Mouse (Mus musculus): ENCODE results near the gene Ergic1. TPM values are rescaled to one million over a fixed set of nuclear protein-coding genes. Genes with fewer than 3 reads are reported as not detected.

Ergic1 gene
- polyA plus RNA-seq, 1 experiment from 2014 or later: 134 TPM

- no peak overlapping the region for H3K27ac ChIP-seq (ENCODE audit: low read depth, low read length)
These were observed 22.3 kb downstream of the Ergic1 start for GRCm38 (mm10) chr17:26583606-26584005.

GRCm38 (mm10) chr17:26584063-26584462 is 22.8 kb downstream of the Ergic1 start:
- H3K36me3 ChIP-seq (ENCODE audit: control insufficient read depth, insufficient read depth, low read length): peaks cover 7% of the 10 kb centered on the region; the same call in 1 of the 2 replicates
- DNase-seq (ENCODE audit: low spot score) (no peak), ATAC-seq (no peak)
- no peak overlapping the region for H3K9ac ChIP-seq (ENCODE audit: low read length)
- H3K4me3 ChIP-seq (ENCODE audit: low read depth, low read length): no peak overlapping the region
- 94% methylated on average over 4 of the region's 4 CpGs for WGBS
- H3K4me1 ChIP-seq (ENCODE audit: control insufficient read depth, insufficient read depth, low read length): no peaks in the 10 kb centered on the region
- no peaks in the 10 kb centered on the region for H3K27me3 ChIP-seq (replicated peaks; ENCODE audit: control insufficient read depth, insufficient read depth, low read length)
- H3K9me3 ChIP-seq (replicated peaks; ENCODE audit: control insufficient read depth, low read length): no peaks in the 10 kb centered on the region
- H3K4me2 ChIP-seq (ENCODE audit: low read length): no peak overlapping the region
- no peak overlapping the region for H3K27ac ChIP-seq (ENCODE audit: low read depth, low read length)

More at GRCm38 (mm10) chr17:26583606-26584005, 22.3 kb downstream of the Ergic1 start:
- Histone ChIP-seq H3K4me3 (ENCODE audit: low read depth, low read length) (no peak overlapping the region), H3K4me1 (ENCODE audit: control insufficient read depth, insufficient read depth, low read length) (no peaks in the 10 kb centered on the region), H3K9ac (ENCODE audit: low read length) (no peak overlapping the region), H3K27me3 (replicated peaks; ENCODE audit: control insufficient read depth, insufficient read depth, low read length) (no peaks in the 10 kb centered on the region), H3K4me2 (ENCODE audit: low read length) (no peak overlapping the region), H3K36me3 (ENCODE audit: control insufficient read depth, insufficient read depth, low read length) (peaks cover 9% of the 10 kb centered on the region; the same call in 1 of the 2 replicates), H3K9me3 (replicated peaks; ENCODE audit: control insufficient read depth, low read length) (no peaks in the 10 kb centered on the region)
- WGBS: 91% methylated on average over 6 of the region's 6 CpGs
- DNase-seq (ENCODE audit: low spot score) (no peak), ATAC-seq (no peak)

GRCm38 (mm10) chr17:26584558-26585136 is 23.4 kb downstream of the Ergic1 start:
- Histone ChIP-seq H3K4me1 (ENCODE audit: control insufficient read depth, insufficient read depth, low read length) (no peaks in the 10 kb centered on the region), H3K36me3 (ENCODE audit: control insufficient read depth, insufficient read depth, low read length) (peaks cover 7% of the 10 kb centered on the region; the same call in 1 of the 2 replicates), H3K27ac (ENCODE audit: low read depth, low read length) (no peak overlapping the region; the same call in 1 of the 2 replicates), H3K9ac (ENCODE audit: low read length) (no peak overlapping the region), H3K4me3 (ENCODE audit: low read depth, low read length) (no peak overlapping the region), H3K9me3 (replicated peaks; ENCODE audit: control insufficient read depth, low read length) (no peaks in the 10 kb centered on the region), H3K27me3 (replicated peaks; ENCODE audit: control insufficient read depth, insufficient read depth, low read length) (no peaks in the 10 kb centered on the region), H3K4me2 (ENCODE audit: low read length) (no peak overlapping the region)
- 74% methylated on average over 15 of the region's 15 CpGs for WGBS
- peak; percentile 42; the same call in 1 of the 2 replicates for ATAC-seq
- DNase-seq (ENCODE audit: low spot score): peak; percentile 31

GRCm38 (mm10) chr17:26587961-26588487 is 26.7 kb downstream of the Ergic1 start:
- WGBS: 91% methylated on average over 12 of the region's 12 CpGs
- no peak overlapping the region for H3K9ac ChIP-seq (ENCODE audit: low read length)
- H3K27me3 ChIP-seq (replicated peaks; ENCODE audit: control insufficient read depth, insufficient read depth, low read length): no peaks in the 10 kb centered on the region
- no peak overlapping the region for H3K4me2 ChIP-seq (ENCODE audit: low read length)
- no peaks in the 10 kb centered on the region for H3K4me1 ChIP-seq (ENCODE audit: control insufficient read depth, insufficient read depth, low read length)
- no peaks in the 10 kb centered on the region for H3K9me3 ChIP-seq (replicated peaks; ENCODE audit: control insufficient read depth, low read length)
- H3K36me3 ChIP-seq (ENCODE audit: control insufficient read depth, insufficient read depth, low read length): peaks cover 8% of the 10 kb centered on the region; the same call in 1 of the 2 replicates
- DNase-seq (ENCODE audit: low spot score) (no peak), ATAC-seq (no peak)
- H3K27ac ChIP-seq (ENCODE audit: low read depth, low read length): no peak overlapping the region
- H3K4me3 ChIP-seq (ENCODE audit: low read depth, low read length): no peak overlapping the region

- 92% methylated on average over 4 of the region's 4 CpGs for WGBS
- peaks cover 9% of the 10 kb centered on the region; the same call in 1 of the 2 replicates for H3K4me1 ChIP-seq (ENCODE audit: control insufficient read depth, insufficient read depth, low read length)
These were observed 31.2 kb downstream of the Ergic1 start for GRCm38 (mm10) chr17:26592510-26592909.

GRCm38 (mm10) chr17:26593199-26593598 is 31.9 kb downstream of the Ergic1 start:
- Histone ChIP-seq H3K36me3 (ENCODE audit: control insufficient read depth, insufficient read depth, low read length) (0 out of 2 replicates have a peak, but pooled peaks cover 6% of the 10 kb centered on the region), H3K9me3 (replicated peaks; ENCODE audit: control insufficient read depth, low read length) (no peaks in the 10 kb centered on the region), H3K4me3 (ENCODE audit: low read depth, low read length) (no peak overlapping the region), H3K4me1 (ENCODE audit: control insufficient read depth, insufficient read depth, low read length) (peaks cover 9% of the 10 kb centered on the region; the same call in 1 of the 2 replicates), H3K9ac (ENCODE audit: low read length) (no peak overlapping the region), H3K27me3 (replicated peaks; ENCODE audit: control insufficient read depth, insufficient read depth, low read length) (no peaks in the 10 kb centered on the region), H3K27ac (ENCODE audit: low read depth, low read length) (no peak overlapping the region), H3K4me2 (ENCODE audit: low read length) (no peak overlapping the region)
- DNase-seq (ENCODE audit: low spot score): no peak
- ATAC-seq: no peak
- 96% methylated on average over 5 of the region's 5 CpGs for WGBS

More at GRCm38 (mm10) chr17:26592510-26592909, 31.2 kb downstream of the Ergic1 start:
- H3K9ac ChIP-seq (ENCODE audit: low read length): no peak overlapping the region
- no peak for DNase-seq (ENCODE audit: low spot score)
- H3K4me3 ChIP-seq (ENCODE audit: low read depth, low read length): no peak overlapping the region
- H3K4me2 ChIP-seq (ENCODE audit: low read length): no peak overlapping the region
- no peaks in the 10 kb centered on the region for H3K9me3 ChIP-seq (replicated peaks; ENCODE audit: control insufficient read depth, low read length)
- H3K27ac ChIP-seq (ENCODE audit: low read depth, low read length): no peak overlapping the region
- ATAC-seq: no peak
- peaks cover 6% of the 10 kb centered on the region; the same call in 1 of the 2 replicates for H3K36me3 ChIP-seq (ENCODE audit: control insufficient read depth, insufficient read depth, low read length)
- H3K27me3 ChIP-seq (replicated peaks; ENCODE audit: control insufficient read depth, insufficient read depth, low read length): no peaks in the 10 kb centered on the region

- Histone ChIP-seq H3K9ac (ENCODE audit: low read length) (no peak overlapping the region), H3K27ac (ENCODE audit: low read depth, low read length) (no peak overlapping the region), H3K9me3 (replicated peaks; ENCODE audit: control insufficient read depth, low read length) (no peaks in the 10 kb centered on the region), H3K36me3 (ENCODE audit: control insufficient read depth, insufficient read depth, low read length) (0 out of 2 replicates have a peak, but pooled peaks cover 6% of the 10 kb centered on the region), H3K4me1 (ENCODE audit: control insufficient read depth, insufficient read depth, low read length) (peaks cover 9% of the 10 kb centered on the region; the same call in 1 of the 2 replicates), H3K4me2 (ENCODE audit: low read length) (no peak overlapping the region), H3K27me3 (replicated peaks; ENCODE audit: control insufficient read depth, insufficient read depth, low read length) (no peaks in the 10 kb centered on the region), H3K4me3 (ENCODE audit: low read depth, low read length) (no peak overlapping the region)
- WGBS: 91% methylated on average over 7 of the region's 7 CpGs
- ATAC-seq (no peak), DNase-seq (ENCODE audit: low spot score) (no peak)
These were observed 32.9 kb downstream of the Ergic1 start for GRCm38 (mm10) chr17:26594171-26594570.

- Histone ChIP-seq H3K27ac (ENCODE audit: low read depth, low read length) (no peak overlapping the region), H3K36me3 (ENCODE audit: control insufficient read depth, insufficient read depth, low read length) (0 out of 2 replicates have a peak, but pooled peaks cover 6% of the 10 kb centered on the region), H3K9me3 (replicated peaks; ENCODE audit: control insufficient read depth, low read length) (no peaks in the 10 kb centered on the region), H3K4me2 (ENCODE audit: low read length) (no peak overlapping the region), H3K4me1 (ENCODE audit: control insufficient read depth, insufficient read depth, low read length) (peaks cover 9% of the 10 kb centered on the region; the same call in 1 of the 2 replicates), H3K4me3 (ENCODE audit: low read depth, low read length) (no peak overlapping the region), H3K27me3 (replicated peaks; ENCODE audit: control insufficient read depth, insufficient read depth, low read length) (no peaks in the 10 kb centered on the region), H3K9ac (ENCODE audit: low read length) (no peak overlapping the region)
- no peak for ATAC-seq
- 91% methylated on average over 7 of the region's 7 CpGs for WGBS
- no peak for DNase-seq (ENCODE audit: low spot score)
These were observed 33.7 kb downstream of the Ergic1 start for GRCm38 (mm10) chr17:26594958-26595357.
